Mouse (Mus musculus) liver, adult 2 months (tissue): ENCODE results near the gene Lrfn2. TPM values are rescaled to one million over a fixed set of nuclear protein-coding genes. Genes with fewer than 3 reads are reported as not detected.

Source experiments
- DNase-seq: peaks from one replicate; pipeline ENCODE4 v3.0.0-alpha.2; 2011; ENCODE audit warnings: low read depth, low spot score; ENCODE audit errors: extremely low read depth
- H3K27ac ChIP-seq: fragments of 200-500 bp; replicated peaks from 2 replicates; pipeline ENCODE4 v1.5.1; 2012; ENCODE audit warnings: low read depth, mild to moderate bottlenecking, control low read depth, inconsistent platforms, low read length; ENCODE audit not compliant: insufficient read depth
- H3K27me3 ChIP-seq: fragments of 200-500 bp; 2 replicates; pipeline ENCODE4 v1.6.1; 2012; ENCODE audit warnings: mild to moderate bottlenecking, moderate library complexity, low read length, inconsistent platforms; ENCODE audit not compliant: control insufficient read depth, insufficient read depth
- H3K36me3 ChIP-seq: fragments of 200-500 bp; 2 replicates; pipeline ENCODE4 v1.6.1; 2012; ENCODE audit warnings: low read length, inconsistent platforms; ENCODE audit not compliant: control insufficient read depth, insufficient read depth
- H3K4me1 ChIP-seq: fragments of 200-500 bp; 2 replicates; pipeline ENCODE4 v1.6.1; 2011; ENCODE audit warnings: low read length; ENCODE audit not compliant: control insufficient read depth, insufficient read depth
- H3K4me3 ChIP-seq: fragments of 200-500 bp; 2 replicates; pipeline ENCODE4 v1.5.1; 2011; ENCODE audit warnings: low read depth, mild to moderate bottlenecking, control low read depth, low read length, moderate library complexity; ENCODE audit not compliant: insufficient read depth
- H3K79me2 ChIP-seq: fragments of 200-500 bp; 2 replicates; pipeline ENCODE4 v1.6.1; 2012; ENCODE audit warnings: inconsistent platforms, mild to moderate bottlenecking, low read length, moderate library complexity; ENCODE audit not compliant: control insufficient read depth, insufficient read depth
- H3K9ac ChIP-seq: fragments of 200-500 bp; 2 replicates; pipeline ENCODE4 v1.6.1; 2012; ENCODE audit warnings: low read depth, mild to moderate bottlenecking, control low read depth, inconsistent platforms, low read length
- CTCF ChIP-seq: fragments of 200-500 bp; IDR thresholded peaks from 2 replicates; pipeline ENCODE4 v1.5.1; 2011; ENCODE audit warnings: low read depth, low read length, control low read depth
- POLR2A ChIP-seq: fragments of 200-500 bp; IDR thresholded peaks from 2 replicates; pipeline ENCODE4 v1.6.1; 2011; ENCODE audit warnings: low read length, control low read depth; ENCODE audit not compliant: insufficient read depth; ENCODE audit errors: extremely low read depth
- WGBS: fragments of 180-500 bp; shearing (Covaris S2); methylation state at CpG from one replicate; pipeline ENCODE4 v1.1.7; 2018; 5-methylcytosine and 5-hydroxymethylcytosine counted together
- polyA plus RNA-seq: library from polyadenylated mRNA; depleted of rRNA; stranded (reverse); fragments of >200 nt; gene quantifications from 2 replicates; pipeline ENCODE4 v1.2.3, GENCODE M21; 2012
- total RNA-seq: library from RNA; depleted of rRNA; stranded (reverse); fragments of >200 nt; gene quantifications from 2 replicates; pipeline ENCODE4 v1.2.3, GENCODE M21; 2014

Lrfn2 gene
- total and polyA plus RNA-seq, 2 experiments, result not detected

GRCm38 (mm10) chr17:48956033-48956631, 24.0 kb downstream of the Lrfn2 start:
- no peak for TF ChIP-seq CTCF
- no peak for TF ChIP-seq POLR2A
- Histone ChIP-seq H3K79me2 (no peaks in the 10 kb centered on the region), H3K4me1 (peaks cover 2% of the 10 kb centered on the region; the same call in 1 of the 2 replicates), H3K9ac (no peak overlapping the region), H3K36me3 (no peaks in the 10 kb centered on the region), H3K27ac (no peak overlapping the region), H3K4me3 (no peak overlapping the region), H3K27me3 (no peaks in the 10 kb centered on the region)
- WGBS, result 53% methylated on average over 7 of the region's 7 CpGs
- peak; percentile 68 for DNase-seq

GRCm38 (mm10) chr17:48960161-48960698, 28.1 kb downstream of the Lrfn2 start:
- no peak overlapping the region for H3K9ac ChIP-seq
- peak overlapping the region; percentile 34; the same call in 1 of the 2 replicates for H3K4me3 ChIP-seq
- DNase-seq, result peak; percentile 40
- TF ChIP-seq POLR2A, result no peak
- no peak for TF ChIP-seq CTCF
- no peaks in the 10 kb centered on the region for H3K36me3 ChIP-seq
- no peaks in the 10 kb centered on the region for H3K27me3 ChIP-seq
- no peaks in the 10 kb centered on the region for H3K79me2 ChIP-seq
- 5% methylated on average over 16 of the region's 16 CpGs for WGBS
- peaks cover 2% of the 10 kb centered on the region; the same call in 1 of the 2 replicates for H3K4me1 ChIP-seq
- H3K27ac ChIP-seq, result no peak overlapping the region

GRCm38 (mm10) chr17:48962646-48963045, 30.5 kb downstream of the Lrfn2 start:
- DNase-seq, result no peak
- 63% methylated on average over 3 of the region's 3 CpGs for WGBS
- no peak overlapping the region for H3K27ac ChIP-seq
- peaks cover 2% of the 10 kb centered on the region; the same call in 1 of the 2 replicates for H3K4me1 ChIP-seq
- TF ChIP-seq POLR2A, result no peak
- TF ChIP-seq CTCF, result no peak
- H3K9ac ChIP-seq, result no peak overlapping the region
- H3K36me3 ChIP-seq, result no peaks in the 10 kb centered on the region
- no peaks in the 10 kb centered on the region for H3K79me2 ChIP-seq
- H3K4me3 ChIP-seq, result no peak overlapping the region
- H3K27me3 ChIP-seq, result no peaks in the 10 kb centered on the region

- H3K4me1 ChIP-seq, result peaks cover 2% of the 10 kb centered on the region; the same call in 1 of the 2 replicates
- no peak overlapping the region for H3K9ac ChIP-seq
- H3K79me2 ChIP-seq, result no peaks in the 10 kb centered on the region
- no peaks in the 10 kb centered on the region for H3K36me3 ChIP-seq
- no peaks in the 10 kb centered on the region for H3K27me3 ChIP-seq
- H3K27ac ChIP-seq, result no peak overlapping the region
- TF ChIP-seq POLR2A (no peak), CTCF (no peak)
- no peak overlapping the region for H3K4me3 ChIP-seq
- WGBS, result 78% methylated on average over 9 of the region's 9 CpGs
- DNase-seq, result no peak
Measured at GRCm38 (mm10) chr17:48963740-48964139, 31.6 kb downstream of the Lrfn2 start.

- DNase-seq, result no peak
- Histone ChIP-seq H3K4me3 (no peak overlapping the region), H3K79me2 (no peaks in the 10 kb centered on the region), H3K9ac (no peak overlapping the region), H3K36me3 (no peaks in the 10 kb centered on the region), H3K27me3 (no peaks in the 10 kb centered on the region), H3K27ac (no peak overlapping the region), H3K4me1 (no peaks in the 10 kb centered on the region)
- WGBS, result 81% methylated on average over 13 of the region's 13 CpGs
- TF ChIP-seq POLR2A (no peak), CTCF (no peak)
Measured at GRCm38 (mm10) chr17:48968304-48968703, 36.1 kb downstream of the Lrfn2 start.

- Histone ChIP-seq H3K79me2 (no peaks in the 10 kb centered on the region), H3K27ac (no peak overlapping the region), H3K36me3 (no peaks in the 10 kb centered on the region), H3K4me1 (no peaks in the 10 kb centered on the region), H3K27me3 (no peaks in the 10 kb centered on the region), H3K9ac (no peak overlapping the region), H3K4me3 (no peak overlapping the region)
- no peak for TF ChIP-seq POLR2A
- TF ChIP-seq CTCF, result no peak
- DNase-seq, result no peak
- 79% methylated on average over 10 of the region's 10 CpGs for WGBS
Measured at GRCm38 (mm10) chr17:48971296-48971695, 39.1 kb downstream of the Lrfn2 start.
